Mouse (Mus musculus) adrenal gland, adult 18-20 months (tissue): ENCODE measurements around the gene Nlrp9a. TPM values are rescaled to one million over a fixed set of nuclear protein-coding genes. Genes with fewer than 3 reads are reported as not detected.
"Not testable (repeated sequence)": the region's sequence is repeated elsewhere in the genome, so short reads cannot be mapped to it uniquely, and the experiment has no call there.

Source experiments
- DNase-seq, 2 experiments: peaks; one replicate each; pipeline ENCODE4 v3.0.0; 2021 to 2022; ENCODE audit warnings: low spot score in 2 of 2
- long read RNA-seq, 2 experiments: library from polyadenylated mRNA; stranded (forward); transcript quantifications; one replicate each; pipeline ENCODE4 v2.0.0; 2021
- microRNA-seq, 2 experiments: library from miRNA; unstranded; fragments of <30 nt; microRNA quantifications; one replicate each; pipeline ENCODE4 v1.2.0; 2021; ENCODE audit warnings: borderline number of aligned reads in 2 of 2
- total RNA-seq, 2 experiments: library from RNA; stranded (reverse); gene quantifications; 1 replicate in 1 of 2; 2 replicates in 1 of 2; pipeline ENCODE4 v1.2.3; 2021

Nlrp9a gene
- not detected for total RNA-seq
- long read RNA-seq, experiment 1: 0 reads
- long read RNA-seq, experiment 2: 0 reads

DNA sequence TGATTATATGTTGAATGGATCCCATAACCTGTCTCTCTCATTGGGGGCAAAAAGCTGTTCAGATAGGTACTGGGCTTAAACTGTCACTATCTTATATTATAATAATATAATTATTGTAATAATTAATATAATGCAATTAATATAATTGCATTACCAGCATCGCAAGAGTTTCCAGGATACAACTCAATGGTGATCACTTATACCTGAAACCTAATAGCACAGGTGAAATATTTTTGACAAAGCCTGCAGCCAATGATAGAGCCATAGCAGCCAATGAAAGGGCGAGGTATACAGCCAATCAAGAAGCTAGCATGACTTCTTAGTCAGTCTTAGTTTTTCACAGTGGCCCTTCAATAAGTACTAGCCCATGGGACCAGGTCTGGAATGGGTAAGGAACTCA is at the start of gene Nlrp9a:
Nlrp9a (plus strand) TSS at position 301 of the 400 bp plus-strand sequence.
- not testable (repeated sequence) for DNase-seq

DNA sequence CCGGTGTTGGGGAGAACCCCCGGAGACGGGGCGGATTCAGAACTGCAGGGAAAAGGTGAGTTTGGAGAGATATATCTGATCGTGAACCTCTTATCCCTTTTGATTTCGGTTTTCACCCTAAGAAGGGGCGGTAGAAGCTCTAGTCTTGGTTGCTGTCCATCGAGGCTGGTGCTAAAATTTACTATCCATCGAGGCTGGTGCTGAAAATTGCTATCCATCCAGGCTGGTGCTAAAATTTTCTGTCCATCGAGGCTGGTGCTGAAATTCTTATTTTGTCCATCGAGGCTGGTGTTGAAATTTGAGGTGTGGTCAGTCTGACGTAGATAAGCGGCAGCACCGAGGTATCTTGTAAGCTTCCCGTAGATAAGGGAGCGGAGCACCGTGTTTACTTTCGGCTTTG is 45.3 kb upstream of the Nlrp9a start:
- DNase-seq: not testable (repeated sequence)

DNA sequence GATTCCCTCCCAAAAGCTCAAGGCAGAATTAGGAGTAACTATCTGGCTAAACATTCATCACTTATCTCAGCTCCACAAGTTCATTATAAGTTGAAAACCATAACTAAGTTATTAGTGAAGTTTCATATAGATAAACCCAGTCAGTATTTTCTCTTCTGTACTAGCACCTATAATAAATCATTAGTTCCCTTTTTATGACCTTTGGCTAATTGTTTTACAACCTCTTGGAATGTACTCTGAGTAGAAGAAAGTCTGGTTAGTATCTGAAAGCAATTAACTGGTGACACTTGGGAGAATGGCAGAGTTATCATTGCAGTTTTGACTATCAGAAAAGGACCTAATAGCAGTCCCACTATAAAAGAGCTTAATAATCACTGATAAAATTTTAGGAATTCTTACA is 54.3 kb downstream of the Nlrp9a start:
- no peak for DNase-seq

DNA sequence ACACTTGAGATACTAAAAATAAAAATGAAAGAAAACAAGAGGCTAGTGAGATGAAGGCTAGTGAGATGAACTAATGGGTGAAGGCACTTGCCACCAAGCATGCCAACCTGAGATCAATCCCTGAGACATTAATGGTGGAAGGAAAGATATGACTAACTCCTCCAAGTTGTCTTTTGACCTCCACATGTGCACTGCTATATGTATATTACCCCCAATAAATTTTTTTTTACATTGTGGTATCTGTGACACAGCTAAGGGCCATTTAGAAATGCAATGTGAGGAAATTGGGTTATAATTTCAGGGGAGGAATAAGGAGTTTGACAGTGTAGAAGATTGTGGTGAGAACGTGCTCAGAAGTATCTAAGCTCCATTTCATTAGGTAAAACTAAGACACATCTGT is 55.0 kb downstream of the Nlrp9a start:
- no peak for DNase-seq

DNA sequence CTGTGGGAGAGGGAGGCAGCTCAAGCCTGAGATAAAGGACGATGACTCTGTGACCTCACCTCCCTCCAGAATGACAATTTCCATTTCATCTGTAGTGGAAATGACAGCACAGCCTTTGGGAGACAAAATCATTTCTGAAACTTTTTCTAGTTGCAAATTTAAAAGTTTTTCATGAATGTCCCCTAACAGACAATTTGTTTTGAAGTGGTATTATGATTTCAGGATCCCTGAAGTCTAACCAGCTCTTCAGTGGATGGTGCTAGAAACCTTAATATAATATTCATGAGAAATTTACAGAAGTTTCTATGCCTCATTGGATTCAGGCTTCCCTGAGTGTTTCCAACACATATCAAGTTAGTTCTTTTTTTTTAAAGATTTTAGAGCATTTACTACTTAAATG is 83.5 kb downstream of the Nlrp9a start, which contains the start of gene Vmn1r185:
Vmn1r185 (minus strand) TSS at position 101 of the 400 bp plus-strand sequence.
- not testable (repeated sequence) for DNase-seq

Small RNA genes within 50 kb of the gene (microRNA-seq; reads per million reads assigned to microRNA genes)
- gene Gm25947: 0 reads per million in 2 experiments

Other genes with a start within 250 kb of the Nlrp9a start
- gene Cyp2a4, start 227.9 kb upstream of the Nlrp9a start, total RNA-seq: under 1 TPM; 0.29 to 0.50 TPM
- not detected for gene Nlrp9c, start 131.3 kb upstream of the Nlrp9a start, total RNA-seq
- not detected for gene Nlrp4a, start 99.9 kb upstream of the Nlrp9a start, total RNA-seq
- gene Vmn1r185, start 83.4 kb downstream of the Nlrp9a start, total RNA-seq: not detected
- gene Cyp2b23, start 151.4 kb downstream of the Nlrp9a start, total RNA-seq: not detected
- not detected for gene Cyp2b19, start 222.1 kb downstream of the Nlrp9a start, total RNA-seq